Mouse (Mus musculus) cortical plate, adult 2 months (tissue): Measurements from ENCODE around the gene Phrf1. TPM values are rescaled to one million over a fixed set of nuclear protein-coding genes. Genes with fewer than 3 reads are reported as not detected.

Source experiments
- H3K27ac ChIP-seq: fragments of 200-500 bp; 2 replicates; pipeline ENCODE4 v1.5.1; 2012; ENCODE audit warnings: low read length, control low read depth, inconsistent platforms; ENCODE audit not compliant: insufficient read depth
- H3K4me1 ChIP-seq: fragments of 200-500 bp; 2 replicates; pipeline ENCODE4 v1.6.1; 2011; ENCODE audit warnings: low read length; ENCODE audit not compliant: control insufficient read depth, insufficient read depth
- H3K4me3 ChIP-seq: fragments of 200-500 bp; 2 replicates; pipeline ENCODE4 v1.5.1; 2011; ENCODE audit warnings: mild to moderate bottlenecking, low read length, control low read depth; ENCODE audit not compliant: insufficient read depth
- CTCF ChIP-seq: fragments of 200-500 bp; IDR thresholded peaks from 2 replicates; pipeline ENCODE4 v1.5.1; 2011; ENCODE audit warnings: mild to moderate bottlenecking, control low read depth, low read length; ENCODE audit not compliant: insufficient read depth; ENCODE audit errors: extremely low read depth
- POLR2A ChIP-seq: fragments of 200-500 bp; IDR thresholded peaks from 2 replicates; pipeline ENCODE4 v1.6.1; 2011; ENCODE audit warnings: mild to moderate bottlenecking, low read length, control low read depth; ENCODE audit not compliant: insufficient read depth; ENCODE audit errors: extremely low read depth
- polyA plus RNA-seq: library from polyadenylated mRNA; depleted of rRNA; stranded (reverse); fragments of >200 nt; gene quantifications from 2 replicates; pipeline ENCODE4 v1.2.3, GENCODE M21; 2012

Gene Phrf1
- polyA plus RNA-seq, 1 experiment: 26.0 TPM

DNA sequence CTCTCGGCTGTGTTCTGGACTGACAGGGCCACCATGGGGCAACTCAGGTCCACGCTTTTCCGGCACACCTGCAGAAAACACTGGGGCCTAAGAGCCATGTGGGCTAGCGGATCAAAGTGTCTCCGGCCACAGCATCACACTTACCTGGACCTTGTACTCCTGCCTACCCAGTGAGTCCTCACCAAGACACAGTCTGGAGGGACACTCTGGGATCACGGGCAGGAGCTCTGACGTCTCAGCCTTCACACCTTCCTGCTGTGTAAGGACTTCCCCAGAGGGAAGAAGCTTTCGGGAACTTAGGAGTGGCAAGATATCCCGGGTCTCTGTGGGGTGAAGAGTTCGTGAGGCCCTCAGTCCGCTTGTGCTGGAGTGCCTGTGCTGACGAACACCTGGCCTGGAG is 18.4 kb upstream of the Phrf1 start:
- H3K4me1 ChIP-seq: no peaks in the 10 kb centered on the region
- H3K27ac ChIP-seq: no peak overlapping the region
- no peak overlapping the region for H3K4me3 ChIP-seq
- TF ChIP-seq POLR2A (no peak), CTCF (no peak)

DNA sequence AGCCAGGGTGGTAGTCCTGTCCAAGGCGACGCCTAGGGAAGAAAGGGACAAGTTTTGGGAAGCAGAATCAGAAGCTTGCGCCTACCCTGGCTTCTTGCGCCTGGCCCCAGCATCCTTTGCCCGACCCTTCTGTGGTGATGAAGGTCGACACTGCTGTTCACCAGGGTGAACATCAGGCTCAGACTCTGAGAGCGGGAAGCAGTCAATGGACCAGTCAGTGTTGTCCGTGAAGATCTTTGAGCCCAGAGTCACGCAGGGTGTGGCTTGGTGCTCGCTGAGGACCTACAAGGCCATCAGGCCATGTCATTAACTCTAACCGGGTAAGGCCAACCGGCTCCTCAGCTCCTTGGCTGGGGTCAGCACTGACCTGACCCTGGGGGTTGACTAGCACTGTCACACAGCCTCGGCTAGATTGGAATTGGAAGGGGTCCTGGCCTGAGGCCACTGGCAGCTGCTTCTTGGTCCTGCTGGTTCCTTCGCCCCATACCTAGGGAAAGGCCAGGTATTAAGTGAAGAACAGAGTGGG is 17.9 kb upstream of the Phrf1 start:
- Histone ChIP-seq H3K27ac (no peak overlapping the region), H3K4me1 (no peaks in the 10 kb centered on the region; the same call in 1 of the 2 replicates), H3K4me3 (no peak overlapping the region)
- TF ChIP-seq POLR2A: no peak
- no peak for TF ChIP-seq CTCF

DNA sequence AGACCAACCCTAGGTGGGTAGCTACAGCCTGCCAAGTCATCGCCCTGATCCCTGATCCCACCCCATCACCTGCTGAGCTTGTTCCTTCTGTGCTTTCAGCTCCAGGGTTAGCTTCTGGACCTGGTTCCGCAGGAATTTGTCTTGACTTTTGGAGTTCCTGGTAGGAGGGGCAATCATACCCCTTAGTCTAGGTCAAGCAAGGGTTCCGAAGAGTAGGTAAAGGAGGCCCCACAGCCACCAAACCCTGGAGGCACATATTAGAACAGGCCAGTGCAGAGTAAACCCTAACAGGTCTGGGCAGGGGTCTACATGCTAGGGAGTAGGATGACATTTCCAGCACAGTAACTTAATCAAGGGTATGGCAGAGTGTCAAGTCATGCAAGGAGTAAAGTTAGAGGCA is 15.5 kb upstream of the Phrf1 start:
- Histone ChIP-seq H3K27ac (no peak overlapping the region), H3K4me1 (no peaks in the 10 kb centered on the region; the same call in 1 of the 2 replicates), H3K4me3 (no peak overlapping the region)
- TF ChIP-seq POLR2A (no peak), CTCF (no peak)

DNA sequence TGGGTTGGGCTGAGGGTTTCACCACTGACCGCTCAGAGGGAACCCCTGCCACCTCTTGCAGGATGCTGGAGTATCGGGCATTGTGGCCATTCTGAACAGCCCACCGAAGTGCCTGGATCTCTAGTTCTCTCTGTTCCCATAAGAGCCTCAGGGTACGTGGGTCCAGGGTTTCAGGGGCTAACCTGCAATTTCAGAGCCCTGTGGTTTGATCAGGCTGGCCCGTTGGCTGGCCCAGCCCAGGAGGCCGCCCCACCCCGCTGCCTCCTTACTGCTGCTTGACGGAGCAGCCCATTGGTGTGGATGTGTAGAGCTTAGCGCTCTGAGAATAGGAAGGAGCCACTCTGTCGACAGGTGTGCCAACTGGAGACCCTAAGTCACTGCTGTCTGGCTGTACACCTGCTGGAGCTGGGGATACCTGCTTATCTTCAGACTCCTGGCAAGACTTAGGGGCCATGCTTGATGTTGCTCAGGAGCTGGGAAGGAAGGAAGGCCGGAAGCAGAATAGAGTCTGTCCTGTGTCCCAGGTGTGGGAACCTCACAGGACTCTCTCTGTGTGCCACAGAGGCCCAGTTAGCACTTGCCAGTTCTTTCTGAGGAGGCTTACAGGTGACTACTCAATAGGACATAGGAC is 14.9 kb upstream of the Phrf1 start, which contains the start of gene Lmntd2:
Lmntd2 (minus strand) TSS at position 476 of the 631 bp plus-strand sequence.
- no peak for TF ChIP-seq POLR2A
- TF ChIP-seq CTCF: no peak
- H3K4me3 ChIP-seq: no peak within 1 kb of the TSS
- H3K27ac ChIP-seq: no peak within 1 kb of the TSS
- H3K4me1 ChIP-seq: no peaks in the 10 kb centered on the region; the same call in 1 of the 2 replicates

DNA sequence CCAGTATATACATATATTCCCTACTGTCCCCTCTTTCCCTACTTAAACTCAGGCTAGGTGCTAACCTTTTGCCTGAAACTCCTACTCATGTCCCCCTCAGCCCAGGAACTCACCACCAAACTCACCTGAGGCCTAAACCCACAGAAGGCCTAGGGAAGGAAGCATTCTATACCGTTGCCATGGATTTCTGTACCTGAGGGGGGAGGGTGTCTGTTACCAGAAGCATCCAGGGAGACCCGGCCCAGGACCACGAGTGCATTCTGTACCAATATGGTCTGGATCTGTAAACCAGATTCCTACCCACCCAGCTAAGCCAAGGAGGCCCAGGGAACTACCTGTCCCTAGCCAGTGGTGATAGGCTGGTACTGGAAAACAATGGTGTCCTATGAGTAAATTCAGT is 14.3 kb upstream of the Phrf1 start:
- Histone ChIP-seq H3K27ac (no peak overlapping the region), H3K4me1 (no peaks in the 10 kb centered on the region; the same call in 1 of the 2 replicates), H3K4me3 (no peak overlapping the region)
- TF ChIP-seq CTCF (no peak), POLR2A (no peak)

DNA sequence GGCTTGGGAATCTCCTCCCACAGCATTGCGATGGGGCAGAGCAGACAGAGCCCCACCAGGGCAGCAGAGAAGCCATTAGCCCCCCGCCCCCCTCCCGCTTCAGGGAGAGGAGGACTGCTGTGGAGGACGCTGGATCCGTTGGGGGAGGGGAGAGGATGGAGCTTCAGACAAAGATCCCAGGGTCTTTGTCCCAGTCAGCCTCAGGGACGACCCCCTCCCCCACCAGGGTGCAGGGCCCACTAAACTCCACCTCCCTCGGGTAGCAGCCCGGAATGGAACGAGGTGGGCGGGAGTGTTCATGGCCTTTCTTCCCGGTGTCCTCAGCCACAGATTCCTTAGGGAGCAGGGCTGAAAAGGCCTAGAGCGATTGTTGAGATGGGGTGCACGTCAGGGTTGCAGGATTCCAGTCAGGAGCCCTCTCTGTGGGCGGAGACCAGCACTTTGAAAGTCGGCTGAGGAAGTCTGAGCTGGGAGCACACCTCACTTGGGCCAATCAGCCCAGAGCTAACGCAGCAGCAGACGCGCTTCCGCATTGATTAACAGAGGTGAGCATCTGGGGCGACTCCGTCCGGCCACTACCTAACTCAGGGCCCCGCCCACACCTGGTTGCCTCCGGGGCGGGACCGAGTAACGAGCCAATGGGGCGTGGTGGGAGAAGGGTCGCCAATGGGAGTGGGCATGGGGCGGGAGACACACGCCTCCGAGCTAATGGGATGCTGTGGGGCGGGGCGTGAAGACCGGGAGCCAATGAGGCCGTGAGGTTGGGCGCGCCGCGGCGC is 13.3 kb upstream of the Phrf1 start, which contains the start of gene Rassf7:
Rassf7 (plus strand) TSS at position 760 of the 779 bp plus-strand sequence.
- no peak for TF ChIP-seq CTCF
- TF ChIP-seq POLR2A: no peak
- Histone ChIP-seq H3K4me1 (no peaks in the 10 kb centered on the region; the same call in 1 of the 2 replicates), H3K27ac (no peak within 1 kb of the TSS), H3K4me3 (peak within 1 kb of the TSS; percentile 46)

DNA sequence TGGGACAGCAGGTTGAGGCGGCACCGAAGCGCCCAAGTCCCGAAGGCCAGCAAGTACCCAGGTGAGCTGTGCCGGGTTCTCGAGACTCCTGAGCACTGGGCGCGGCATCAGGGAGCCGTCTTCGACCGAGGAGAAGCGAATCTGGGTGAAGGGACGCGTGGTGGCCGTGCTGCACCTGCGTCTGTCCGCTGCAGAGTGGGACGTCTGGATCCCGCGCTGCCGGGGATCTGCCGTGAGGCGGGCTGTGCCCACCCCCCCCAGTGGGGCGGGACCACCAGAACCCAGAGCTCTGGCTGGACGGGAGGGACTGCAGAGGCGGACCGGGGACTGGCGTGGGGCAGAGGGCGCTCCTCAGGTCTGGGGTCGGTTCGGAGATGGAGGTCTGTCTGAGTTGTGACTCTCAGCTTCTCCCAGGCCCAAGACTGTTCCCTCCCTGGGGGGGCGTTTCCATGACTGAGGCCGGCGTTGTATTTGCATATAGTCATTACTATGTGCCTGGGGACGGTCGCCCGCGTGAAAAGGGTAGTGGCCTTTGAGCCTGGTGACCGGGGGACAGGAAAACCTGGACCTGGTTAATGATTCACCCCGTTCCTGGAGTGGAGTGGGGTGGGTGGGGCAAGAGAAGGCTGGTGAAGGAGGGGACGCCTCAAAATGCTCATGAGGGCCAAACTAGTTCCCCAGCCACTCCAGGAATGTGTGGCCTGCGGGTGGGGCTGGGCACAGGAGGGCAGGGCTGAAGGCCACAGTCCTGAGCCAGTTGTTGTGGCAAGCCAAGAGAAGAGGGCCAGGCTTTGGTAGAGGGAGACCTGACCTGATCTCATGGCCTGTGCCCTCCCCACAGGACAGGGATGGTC is 12.5 kb upstream of the Phrf1 start:
- peak overlapping the region; percentile 46 for H3K4me3 ChIP-seq
- no peak overlapping the region for H3K27ac ChIP-seq
- no peaks in the 10 kb centered on the region; the same call in 1 of the 2 replicates for H3K4me1 ChIP-seq
- TF ChIP-seq CTCF: no peak
- TF ChIP-seq POLR2A: no peak

DNA sequence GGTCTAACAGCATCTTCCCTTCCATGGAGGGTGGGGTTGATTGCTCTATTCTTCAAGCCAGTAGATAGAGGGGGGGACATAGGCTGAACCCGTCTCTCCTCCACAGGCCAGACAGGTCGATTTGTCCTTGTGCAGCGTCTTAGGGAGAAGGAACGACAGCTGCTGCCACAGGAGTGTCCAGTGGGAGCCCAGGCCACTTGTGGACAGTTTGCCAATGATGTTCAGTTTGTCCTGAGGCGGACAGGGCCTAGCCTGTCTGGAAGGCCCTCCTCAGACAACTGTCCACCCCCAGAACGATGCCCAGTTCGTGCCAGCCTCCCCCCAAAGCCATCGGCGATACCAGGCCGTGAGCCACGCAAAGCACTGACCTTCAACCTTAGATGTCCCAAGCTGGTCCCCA is 11.7 kb upstream of the Phrf1 start:
- Histone ChIP-seq H3K27ac (no peak overlapping the region), H3K4me1 (no peaks in the 10 kb centered on the region; the same call in 1 of the 2 replicates), H3K4me3 (no peak overlapping the region)
- no peak for TF ChIP-seq CTCF
- TF ChIP-seq POLR2A: no peak

DNA sequence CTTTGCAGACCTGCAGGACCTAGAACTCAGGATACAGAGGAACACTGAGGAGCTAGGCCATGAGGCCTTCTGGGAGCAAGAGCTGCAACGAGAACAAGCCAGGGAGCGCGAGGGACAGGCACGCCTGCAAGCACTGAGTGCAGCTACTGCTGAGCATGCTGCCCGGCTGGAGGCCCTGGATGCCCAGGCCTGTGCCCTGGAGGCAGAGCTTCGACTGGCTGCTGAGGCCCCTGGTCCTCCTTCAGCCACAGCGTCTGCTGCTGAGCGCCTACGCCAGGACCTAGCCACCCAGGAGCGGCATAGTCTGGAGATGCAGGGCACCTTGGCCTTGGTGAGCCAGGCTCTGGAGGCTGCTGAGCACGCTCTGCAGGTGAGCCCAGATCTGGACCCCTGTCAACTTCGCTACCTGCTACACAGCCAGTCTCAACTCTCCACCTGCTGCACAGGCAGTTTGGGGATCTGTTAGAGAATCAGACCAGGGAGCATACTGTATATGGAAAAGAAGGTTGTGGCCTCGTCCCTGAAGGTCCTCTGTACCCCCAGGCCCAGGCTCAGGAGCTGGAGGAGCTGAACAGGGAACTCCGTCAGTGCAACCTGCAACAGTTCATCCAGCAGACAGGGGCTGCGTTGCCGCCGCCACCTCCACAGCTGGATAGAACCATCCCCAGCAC is 11.1 kb upstream of the Phrf1 start:
- Histone ChIP-seq H3K4me1 (no peaks in the 10 kb centered on the region; the same call in 1 of the 2 replicates), H3K4me3 (no peak overlapping the region), H3K27ac (no peak overlapping the region)
- TF ChIP-seq CTCF: no peak
- no peak for TF ChIP-seq POLR2A
